In genomic region chr6:86487358-86488148, GRCm38 (mm10) we compare ENCODE assay signal across 8 mouse cellular contexts. TPM values are rescaled to one million over a fixed set of nuclear protein-coding genes. Genes with fewer than 3 reads are reported as not detected.
DNase-seq lines count a peak whose midpoint lies in the region; ATAC-seq and TF ChIP-seq lines count a peak whose summit lies in the region.

No protein-coding gene starts in this region.

- peak overlapping the region; percentile 64 for H3K9ac ChIP-seq in hindbrain, embryonic 11.5 days (ENCODE audit: low read depth, low read length)
- peak overlapping the region; percentile 2; the same call in 1 of the 2 replicates for H3K9ac ChIP-seq in lung, postnatal 0 days (replicated peaks; ENCODE audit: low read depth)

- H3K9me3 ChIP-seq in hindbrain, embryonic 11.5 days (ENCODE audit: control insufficient read depth, low read length), result no peaks in the 10 kb centered on the region
- no peaks in the 10 kb centered on the region for H3K9me3 ChIP-seq in lung, postnatal 0 days (ENCODE audit: low read length)

- TF ChIP-seq CTCF in lung, postnatal 0 days (IDR thresholded peaks at IDR 0.05), result peak; percentile 69

- no peak for TF ChIP-seq EP300 in lung, postnatal 0 days (IDR thresholded peaks at IDR 0.05)

- WGBS in hindbrain, embryonic 11.5 days, result 10% methylated on average over 24 of the region's 24 CpGs
- 2% methylated on average over 24 of the region's 24 CpGs for WGBS in lung, postnatal 0 days

- no peaks in the 10 kb centered on the region for H3K36me3 ChIP-seq in hindbrain, embryonic 11.5 days (ENCODE audit: control insufficient read depth, insufficient read depth, low read length)
- H3K36me3 ChIP-seq in lung, postnatal 0 days (ENCODE audit: insufficient read depth, low read length), result no peaks in the 10 kb centered on the region

- peak overlapping the region; percentile 25; the same call in 1 of the 2 replicates for H3K4me2 ChIP-seq in hindbrain, embryonic 11.5 days (replicated peaks; ENCODE audit: low read depth, low read length)
- H3K4me2 ChIP-seq in lung, postnatal 0 days (replicated peaks; ENCODE audit: low read depth, low read length), result peak overlapping the region; percentile 53

- peak; percentile 94 for ATAC-seq in hindbrain, embryonic 11.5 days (ENCODE audit: low FRiP score)
- peak; percentile 96 for ATAC-seq in lung, postnatal 0 days

- DNase-seq in Muller cell, postnatal 12 days (ENCODE audit: inconsistent ontology term), result peak; percentile 79
- peak; percentile 71 to 74 for DNase-seq in cerebellum, postnatal 14 days
- DNase-seq in frontal cortex, postnatal 10 days (ENCODE audit: low spot score in 2 of 2), result peak; percentile 66
- peak; percentile 86 for DNase-seq in hindbrain, embryonic 11.5 days (ENCODE audit: low spot score)
- peak; percentile 65 to 70 for DNase-seq in layer of hippocampus, postnatal 10 days (ENCODE audit: low spot score in 2 of 2)
- DNase-seq in lung, postnatal 0 days (ENCODE audit: low spot score), result peak; percentile 97
- peak; percentile 56 for DNase-seq in ovary, postnatal 10 days (ENCODE audit: low spot score)
- DNase-seq in thymus, postnatal 10 days (ENCODE audit: low spot score in 2 of 2), result peak; percentile 82 to 87

- H3K4me3 ChIP-seq in hindbrain, embryonic 11.5 days (ENCODE audit: low read depth, low read length), result no peak overlapping the region
- no peak overlapping the region for H3K4me3 ChIP-seq in lung, postnatal 0 days (ENCODE audit: low read depth, low read length)

- peaks cover 4% of the 10 kb centered on the region for H3K4me1 ChIP-seq in hindbrain, embryonic 11.5 days (replicated peaks; ENCODE audit: control insufficient read depth, insufficient read depth, low read length)
- H3K4me1 ChIP-seq in lung, postnatal 0 days (ENCODE audit: insufficient read depth, low read depth, low read length), result peaks cover 11% of the 10 kb centered on the region

- H3K27ac ChIP-seq in hindbrain, embryonic 11.5 days (ENCODE audit: low read depth, low read length), result peak overlapping the region; percentile 93
- peak overlapping the region; percentile 94 for H3K27ac ChIP-seq in lung, postnatal 0 days (ENCODE audit: low read length)

- H3K27me3 ChIP-seq in hindbrain, embryonic 11.5 days (ENCODE audit: control insufficient read depth, insufficient read depth, low read length), result no peaks in the 10 kb centered on the region
- H3K27me3 ChIP-seq in lung, postnatal 0 days (replicated peaks; ENCODE audit: insufficient read depth, low read length), result no peaks in the 10 kb centered on the region

RNA-seq across cellular contexts. Expression of gene Pcbp1, which starts 38.6 kb away (rescaled TPM):
- 382 and 432 TPM in 2 replicates for polyA plus RNA-seq in hindbrain, embryonic 11.5 days (2014; fragmentation: Nextera tagmentation; extraction: Ambion mirVana)
- 100 to 1,000 TPM; 159 to 184 TPM for total RNA-seq in layer of hippocampus, postnatal 10 days (2021)
- polyA plus RNA-seq in lung, postnatal 0 days (2015; fragmentation: Nextera tagmentation; extraction: Ambion mirVana), result 317 and 353 TPM in 2 replicates

RNA-seq across cellular contexts. Expression of gene C87436, which starts 49.4 kb away (rescaled TPM):
- 24.4 and 25.6 TPM in 2 replicates for polyA plus RNA-seq in hindbrain, embryonic 11.5 days (2014; fragmentation: Nextera tagmentation; extraction: Ambion mirVana)
- 10 to 100 TPM; 13.6 to 15.9 TPM for total RNA-seq in layer of hippocampus, postnatal 10 days (2021)
- polyA plus RNA-seq in lung, postnatal 0 days (2015; fragmentation: Nextera tagmentation; extraction: Ambion mirVana), result 23.3 and 23.5 TPM in 2 replicates
